Mouse (Mus musculus) myocyte (in vitro differentiated cells): ENCODE results near the gene Lamc3.

Experiments
- MAX ChIP-seq: IDR thresholded peaks from one replicate; pipeline ENCODE4 v1.6.1; 2011; ENCODE audit warnings: low read depth, mild to moderate bottlenecking, control low read depth
- POLR2A ChIP-seq: IDR thresholded peaks from one replicate; pipeline ENCODE4 v1.6.1; 2011; ENCODE audit warnings: low read depth, mild to moderate bottlenecking, control low read depth, moderate library complexity; ENCODE audit not compliant: insufficient read length
- TCF12 ChIP-seq: IDR thresholded peaks from one replicate; pipeline ENCODE4 v1.6.1; 2011; ENCODE audit warnings: mild to moderate bottlenecking, control low read depth; ENCODE audit not compliant: poor library complexity, insufficient read depth, severe bottlenecking
- TCF3 ChIP-seq: IDR thresholded peaks from one replicate; pipeline ENCODE4 v1.6.1; 2011; ENCODE audit warnings: low read depth, control low read depth; ENCODE audit not compliant: insufficient read length
- USF1 ChIP-seq: IDR thresholded peaks from one replicate; pipeline ENCODE4 v1.6.1; 2011; ENCODE audit warnings: low read depth, mild to moderate bottlenecking, control low read depth, moderate library complexity

- TF ChIP-seq POLR2A (no peak), MAX (no peak), TCF3 (no peak), USF1 (no peak), TCF12 (no peak)
Observed at GRCm38 (mm10) chr2:31996060-31996459, 109.0 kb downstream of the Lamc3 start.
